8 mouse cellular contexts compared by ENCODE assay signal in genomic region chr11:70668335-70668770, GRCm38 (mm10). TPM values are rescaled to one million over a fixed set of nuclear protein-coding genes. Genes with fewer than 3 reads are reported as not detected.
DNase-seq lines count a peak whose midpoint lies in the region; ATAC-seq and TF ChIP-seq lines count a peak whose summit lies in the region.

No protein-coding gene starts in this region.

- peaks cover 14% of the 10 kb centered on the region for H3K36me3 ChIP-seq in spleen, adult 2 months (ENCODE audit: control insufficient read depth, insufficient read depth, low read length)
- peaks cover 21% of the 10 kb centered on the region for H3K36me3 ChIP-seq in liver, embryonic 11.5 days (ENCODE audit: control insufficient read depth, insufficient read depth, low read length)

- H3K4me3 ChIP-seq in spleen, adult 2 months (ENCODE audit: extremely low read depth, insufficient read depth, insufficient read length): peak overlapping the region; percentile 63
- H3K4me3 ChIP-seq in liver, embryonic 11.5 days (ENCODE audit: low read depth, low read length): peak overlapping the region; percentile 66

- no peaks in the 10 kb centered on the region for H3K27me3 ChIP-seq in spleen, adult 2 months (ENCODE audit: control insufficient read depth, insufficient read depth, low read length)
- no peaks in the 10 kb centered on the region for H3K27me3 ChIP-seq in liver, embryonic 11.5 days (replicated peaks; ENCODE audit: control insufficient read depth, insufficient read depth, low read length)

- 2% methylated on average over 15 of the region's 15 CpGs for WGBS in spleen, adult 2 months
- WGBS in liver, embryonic 11.5 days: 2% methylated on average over 15 of the region's 15 CpGs

- ATAC-seq in liver, embryonic 11.5 days (replicated peaks; ENCODE audit: low FRiP score): peak; percentile 60
- ATAC-seq in granulocyte monocyte progenitor cell, adult 5-6 weeks (replicated peaks; ENCODE audit: poor library complexity, severe bottlenecking): no peak

- H3K27ac ChIP-seq in spleen, adult 2 months (ENCODE audit: insufficient read depth, low read length): peak overlapping the region; percentile 77
- H3K27ac ChIP-seq in liver, embryonic 11.5 days (ENCODE audit: low read depth, low read length): peak overlapping the region; percentile 89

- H3K9ac ChIP-seq in liver, embryonic 11.5 days (ENCODE audit: low read depth, low read length): peak overlapping the region; percentile 72

- H3K4me2 ChIP-seq in liver, embryonic 11.5 days: peak overlapping the region; percentile 84

- no peak for TF ChIP-seq CTCF in spleen, adult 2 months (IDR thresholded peaks at IDR 0.05; ENCODE audit: extremely low read depth, insufficient read depth, insufficient read length, insufficient replicate concordance)

- peak; percentile 87 for DNase-seq in cerebellum, postnatal 14 days
- DNase-seq in cerebellum, adult 9-10 months: no peak
- DNase-seq in spleen, adult 2 months (ENCODE audit: low read depth in 1 of 2, low spot score in 2 of 2): no peak
- no peak for DNase-seq in spleen, adult 12 weeks (ENCODE audit: low spot score)
- peak; percentile 84 for DNase-seq in gastrocnemius, postnatal 25 days
- DNase-seq in liver, embryonic 11.5 days (ENCODE audit: low spot score): peak; percentile 76
- peak; percentile 70 for DNase-seq in ovary, postnatal 36 days (ENCODE audit: low spot score)

- peaks cover 9% of the 10 kb centered on the region; the same call in 1 of the 2 replicates for H3K4me1 ChIP-seq in spleen, adult 2 months (ENCODE audit: control insufficient read depth, insufficient read depth, insufficient read length)
- peaks cover 22% of the 10 kb centered on the region for H3K4me1 ChIP-seq in liver, embryonic 11.5 days (replicated peaks; ENCODE audit: control insufficient read depth, insufficient read depth, low read length)

- H3K9me3 ChIP-seq in liver, embryonic 11.5 days (ENCODE audit: control insufficient read depth, low read length): no peaks in the 10 kb centered on the region

- no peak for TF ChIP-seq POLR2A in spleen, adult 2 months (IDR thresholded peaks at IDR 0.05; ENCODE audit: low read depth, low read length)

RNA-seq across cellular contexts. Expression of gene Spag7, which starts 0.9 kb away (rescaled TPM):
- 20.0 and 20.2 TPM in 2 replicates for polyA plus RNA-seq in spleen, adult 2 months (2012; rRNA removed)
- total RNA-seq in gastrocnemius, postnatal 25 days (2021): 10 to 100 TPM; 81.6 to 82.3 TPM
- polyA plus RNA-seq in liver, embryonic 11.5 days (2014; fragmentation: Nextera tagmentation; extraction: Ambion mirVana): 132 and 146 TPM in 2 replicates
- total RNA-seq in granulocyte monocyte progenitor cell, adult 5-6 weeks (2014; fragmentation: Nextera tagmentation): 91.0 and 130 TPM in 2 replicates
- total RNA-seq in granulocyte monocyte progenitor cell, adult 5-6 weeks (2017): 46.8 and 49.8 TPM in 2 replicates

RNA-seq across cellular contexts. Expression of gene Eno3, which starts 11.4 kb away (rescaled TPM):
- 15.3 and 20.0 TPM in 2 replicates for polyA plus RNA-seq in spleen, adult 2 months (2012; rRNA removed)
- 1,000 to 10,000 TPM; 7,828 to 7,878 TPM for total RNA-seq in gastrocnemius, postnatal 25 days (2021)
- 19.8 and 20.1 TPM in 2 replicates for polyA plus RNA-seq in liver, embryonic 11.5 days (2014; fragmentation: Nextera tagmentation; extraction: Ambion mirVana)
- total RNA-seq in granulocyte monocyte progenitor cell, adult 5-6 weeks (2014; fragmentation: Nextera tagmentation): 14.9 and 18.9 TPM in 2 replicates
- total RNA-seq in granulocyte monocyte progenitor cell, adult 5-6 weeks (2017): 4.5 and 5.9 TPM in 2 replicates

RNA-seq across cellular contexts. Expression of gene Pfn1, which starts 13.9 kb away (rescaled TPM):
- 2,122 and 3,201 TPM in 2 replicates for polyA plus RNA-seq in spleen, adult 2 months (2012; rRNA removed)
- 100 to 1,000 TPM; 284 to 293 TPM for total RNA-seq in gastrocnemius, postnatal 25 days (2021)
- polyA plus RNA-seq in liver, embryonic 11.5 days (2014; fragmentation: Nextera tagmentation; extraction: Ambion mirVana): 2,285 and 2,367 TPM in 2 replicates
- total RNA-seq in granulocyte monocyte progenitor cell, adult 5-6 weeks (2014; fragmentation: Nextera tagmentation): 1,205 and 1,364 TPM in 2 replicates
- total RNA-seq in granulocyte monocyte progenitor cell, adult 5-6 weeks (2017): 425 and 461 TPM in 2 replicates

RNA-seq across cellular contexts. Expression of gene Camta2, which starts 19.6 kb away (rescaled TPM):
- polyA plus RNA-seq in spleen, adult 2 months (2012; rRNA removed): 36.6 and 38.8 TPM in 2 replicates
- 10 to 100 TPM; 36.9 to 37.3 TPM for total RNA-seq in gastrocnemius, postnatal 25 days (2021)
- 10.4 and 13.1 TPM in 2 replicates for polyA plus RNA-seq in liver, embryonic 11.5 days (2014; fragmentation: Nextera tagmentation; extraction: Ambion mirVana)
- total RNA-seq in granulocyte monocyte progenitor cell, adult 5-6 weeks (2014; fragmentation: Nextera tagmentation): 18.7 and 25.2 TPM in 2 replicates
- 1.5 and 3.0 TPM in 2 replicates for total RNA-seq in granulocyte monocyte progenitor cell, adult 5-6 weeks (2017)

RNA-seq across cellular contexts. Expression of gene Slc25a11, which starts 21.1 kb away (rescaled TPM):
- polyA plus RNA-seq in spleen, adult 2 months (2012; rRNA removed): 73.0 and 78.7 TPM in 2 replicates
- 100 to 1,000 TPM; 307 to 310 TPM for total RNA-seq in gastrocnemius, postnatal 25 days (2021)
- polyA plus RNA-seq in liver, embryonic 11.5 days (2014; fragmentation: Nextera tagmentation; extraction: Ambion mirVana): 115 and 126 TPM in 2 replicates
- total RNA-seq in granulocyte monocyte progenitor cell, adult 5-6 weeks (2014; fragmentation: Nextera tagmentation): 80.9 and 91.7 TPM in 2 replicates
- 63.3 and 67.7 TPM in 2 replicates for total RNA-seq in granulocyte monocyte progenitor cell, adult 5-6 weeks (2017)

Comparison
In these comparisons a context has a peak if more than half of its experiments do, and no peak if none do; other contexts are left out.
1. DNase-seq: peak in cerebellum, postnatal 14 days (2 of 2), gastrocnemius, postnatal 25 days (single experiment), liver, embryonic 11.5 days (single experiment) and ovary, postnatal 36 days (single experiment); none in cerebellum, adult 9-10 months (single experiment), spleen, adult 2 months (0 of 2) and spleen, adult 12 weeks (single experiment).
2. RNA of gene Eno3, which starts 11.4 kb away (total RNA-seq): 7,828 to 7,878 TPM in gastrocnemius, postnatal 25 days; 4.5 to 18.9 TPM in granulocyte monocyte progenitor cell, adult 5-6 weeks; every median in the first group is over 100 times any median in the second.